Mouse (Mus musculus) cortical plate, adult 2 months (tissue): ENCODE measurements around the gene Ncapd2.
"Not testable (repeated sequence)": the region's sequence is repeated elsewhere in the genome, so short reads cannot be mapped to it uniquely, and the experiment has no call there.

Experiments used
- CTCF ChIP-seq: fragments of 200-500 bp; IDR thresholded peaks from 2 replicates; pipeline ENCODE4 v1.5.1; 2011; ENCODE audit warnings: mild to moderate bottlenecking, control low read depth, low read length; ENCODE audit not compliant: insufficient read depth; ENCODE audit errors: extremely low read depth
- POLR2A ChIP-seq: fragments of 200-500 bp; IDR thresholded peaks from 2 replicates; pipeline ENCODE4 v1.6.1; 2011; ENCODE audit warnings: mild to moderate bottlenecking, low read length, control low read depth; ENCODE audit not compliant: insufficient read depth; ENCODE audit errors: extremely low read depth

GRCm38 (mm10) chr6:125161971-125162370 is 29.5 kb downstream of the Ncapd2 start:
- peak; percentile 54 for TF ChIP-seq CTCF
- not testable (repeated sequence) for TF ChIP-seq POLR2A
